Mouse (Mus musculus) urinary bladder, postnatal 4 days (tissue): Measurements from ENCODE around the gene Cpne5.
"Not testable (repeated sequence)": the region's sequence is repeated elsewhere in the genome, so short reads cannot be mapped to it uniquely, and the experiment has no call there.

Experiments
- DNase-seq, 2 experiments: peaks; one replicate each; pipeline ENCODE4 v3.0.0; 2021 to 2022; ENCODE audit warnings: low spot score in 2 of 2

Cpne5 gene

DNA sequence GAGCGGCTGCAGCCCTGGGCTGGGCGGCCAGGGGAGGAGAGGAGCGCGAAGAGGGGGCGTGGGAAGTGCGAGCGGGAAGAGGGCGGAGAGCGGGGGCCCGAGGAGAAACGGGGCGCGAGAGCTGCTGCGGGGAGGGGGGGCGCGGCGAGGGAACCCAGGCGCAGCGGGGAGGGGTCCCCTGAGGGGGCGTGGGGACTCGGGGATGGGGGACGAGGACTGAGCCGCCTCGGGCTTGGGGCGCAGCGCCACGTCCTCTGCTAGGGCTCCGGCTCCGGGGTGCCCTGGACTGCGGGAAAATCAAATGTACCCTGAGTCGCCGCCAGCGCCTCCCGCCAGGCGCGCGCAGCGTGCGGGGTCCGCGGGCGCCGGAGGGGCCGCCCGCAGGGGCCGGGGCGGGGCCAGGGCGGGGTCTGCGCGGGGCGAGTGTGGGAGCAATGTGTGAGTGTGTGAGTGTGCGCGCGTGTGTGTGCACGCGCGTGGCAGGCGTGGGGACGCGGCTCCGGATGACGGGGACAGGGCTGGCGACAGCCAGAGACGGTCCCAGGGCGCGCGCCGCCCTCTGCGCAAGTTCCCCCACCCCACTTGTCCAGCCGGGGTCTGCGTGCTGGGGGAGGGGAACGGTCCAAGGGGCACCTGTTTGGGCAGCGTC is at the start of gene Cpne5:
Cpne5 (minus strand) TSS at position 396 of the 649 bp plus-strand sequence.
- no peak for DNase-seq

DNA sequence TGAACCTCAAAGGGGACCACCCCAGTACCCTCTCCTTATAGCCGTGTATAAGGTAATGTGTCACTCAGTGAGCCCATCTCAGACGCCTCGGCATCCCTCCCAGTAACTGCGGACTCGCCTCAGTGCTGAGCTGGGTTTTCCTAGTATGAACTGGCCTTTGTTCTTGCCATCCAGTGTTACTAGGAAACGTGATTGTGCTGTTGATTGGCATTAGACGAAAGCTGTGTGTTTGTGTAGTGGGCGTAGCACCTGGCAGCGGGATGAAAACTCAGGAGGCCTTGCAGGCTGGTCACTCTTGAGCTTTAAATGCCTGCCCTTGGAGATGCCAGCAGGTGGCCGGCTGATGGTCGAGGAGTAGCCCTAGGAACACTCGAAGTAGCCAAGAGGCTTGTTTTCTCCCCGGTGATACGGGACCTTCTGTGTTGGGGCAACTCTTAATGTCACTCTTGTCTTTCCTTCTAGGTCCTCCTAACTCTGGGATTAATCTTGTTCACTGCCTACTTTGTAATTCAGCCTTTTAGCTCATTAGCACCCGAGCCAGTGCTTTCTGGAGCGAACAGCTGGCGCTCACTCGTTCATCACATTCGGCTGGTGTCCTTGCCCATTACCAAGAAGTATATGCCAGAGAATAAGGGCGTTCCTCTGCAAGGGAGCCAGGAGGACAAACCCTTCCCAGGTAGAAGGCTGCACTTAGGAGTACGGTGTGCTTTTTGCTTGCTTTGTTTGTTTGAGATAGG is 44.4 kb upstream of the Cpne5 start:
- DNase-seq: no peak

DNA sequence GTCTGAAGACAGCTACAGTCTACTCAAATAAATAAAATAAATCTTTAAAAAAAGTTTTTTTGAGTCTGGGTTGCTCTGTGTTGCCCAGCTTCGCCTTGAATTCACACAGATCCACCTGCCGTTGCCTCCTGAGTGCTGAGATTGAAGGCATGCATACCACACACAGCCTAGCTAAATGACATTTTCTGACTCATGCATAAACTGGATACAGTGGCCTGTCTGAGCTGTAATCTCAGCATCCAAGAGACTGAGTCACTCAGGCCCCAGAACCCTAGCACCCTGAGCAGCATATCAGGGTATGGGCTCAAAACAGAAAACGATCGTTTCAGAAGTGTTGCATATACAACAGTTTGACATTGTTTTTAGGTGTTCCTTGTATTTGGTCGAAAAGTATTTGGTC is 43.6 kb upstream of the Cpne5 start:
- no peak for DNase-seq

DNA sequence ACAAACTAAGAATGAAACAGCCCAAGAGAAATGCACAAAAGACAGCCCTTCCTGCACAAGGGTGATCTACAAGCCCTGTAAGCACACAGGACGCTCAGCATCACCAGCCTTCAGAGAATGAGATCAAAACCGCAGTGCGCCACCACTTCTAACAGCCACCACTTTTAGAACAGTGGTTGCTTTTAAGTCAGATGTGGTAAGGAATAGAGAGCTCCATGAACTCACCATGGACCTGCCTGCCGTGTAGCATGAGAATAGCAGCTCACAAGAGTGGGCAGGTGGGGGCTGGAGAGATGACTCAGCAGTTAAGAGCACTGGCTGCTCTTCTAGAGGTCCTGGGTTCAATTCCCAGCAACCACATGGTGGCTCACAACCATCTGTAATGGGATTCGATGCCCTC is 42.5 kb upstream of the Cpne5 start:
- DNase-seq: no peak

DNA sequence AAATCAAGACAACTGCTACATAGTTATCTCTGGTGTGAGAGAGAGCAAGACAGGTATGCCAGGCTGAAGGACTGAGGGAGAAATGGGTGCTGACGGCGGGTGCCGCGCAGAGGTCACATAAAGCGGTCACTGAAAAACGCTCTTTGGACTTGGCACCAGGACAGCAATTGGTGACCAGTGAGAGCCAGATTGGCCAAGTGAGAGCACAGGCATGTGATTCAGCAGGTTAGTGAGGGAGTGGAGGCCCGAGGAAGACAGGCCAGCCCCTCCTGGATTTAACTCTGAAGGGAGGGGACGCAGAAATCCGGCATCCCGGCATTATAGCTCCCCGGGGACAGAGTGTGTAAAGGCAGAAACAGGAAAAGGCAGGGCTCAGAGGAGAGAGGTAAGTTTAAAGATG is 35.9 kb upstream of the Cpne5 start:
- no peak for DNase-seq

DNA sequence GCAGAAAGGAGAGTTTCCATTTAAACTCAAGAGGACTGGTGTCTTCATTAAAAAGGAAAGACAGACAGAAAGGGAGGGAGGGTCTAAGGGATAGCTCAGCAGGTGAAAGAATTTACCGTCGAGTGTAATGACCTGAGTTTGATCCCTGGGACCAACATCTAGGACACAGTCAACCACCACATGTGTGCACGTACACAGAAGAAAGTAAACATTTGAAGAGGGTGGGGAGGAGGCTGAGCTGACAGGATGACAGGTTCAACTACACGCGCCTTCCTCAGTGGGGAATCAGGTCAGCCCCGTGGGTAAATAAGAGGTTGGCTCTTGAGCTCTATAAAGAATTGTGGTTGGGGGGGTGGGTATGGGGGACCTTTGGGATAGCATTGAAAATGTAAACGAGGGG is 35.2 kb upstream of the Cpne5 start:
- no peak for DNase-seq

DNA sequence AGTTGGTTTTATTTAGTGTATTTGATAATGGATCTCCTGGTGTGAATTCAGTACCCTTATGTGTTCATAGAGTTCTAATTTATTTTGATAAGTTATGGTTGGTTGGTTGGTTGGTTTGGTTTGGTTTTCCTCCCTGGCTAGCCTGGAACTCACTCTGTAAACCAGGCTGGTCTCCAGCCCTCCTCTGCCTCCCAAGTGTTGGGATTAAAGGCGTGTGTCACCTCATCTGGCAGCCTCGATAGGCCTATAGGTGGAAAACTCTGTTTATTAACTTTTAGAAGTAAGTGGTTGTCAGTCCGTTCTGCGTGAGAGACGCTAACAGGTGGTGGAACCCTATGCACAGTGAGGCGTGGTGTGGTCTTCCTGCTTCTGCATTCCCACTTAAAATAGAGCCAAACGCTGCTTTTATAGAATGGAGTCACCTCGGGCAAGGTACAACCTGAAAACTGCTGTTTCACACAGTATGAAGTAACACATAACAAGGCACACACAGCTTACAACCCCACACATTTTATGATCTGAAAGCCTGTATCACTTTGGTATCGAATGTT is 32.3 kb upstream of the Cpne5 start:
- DNase-seq: no peak

DNA sequence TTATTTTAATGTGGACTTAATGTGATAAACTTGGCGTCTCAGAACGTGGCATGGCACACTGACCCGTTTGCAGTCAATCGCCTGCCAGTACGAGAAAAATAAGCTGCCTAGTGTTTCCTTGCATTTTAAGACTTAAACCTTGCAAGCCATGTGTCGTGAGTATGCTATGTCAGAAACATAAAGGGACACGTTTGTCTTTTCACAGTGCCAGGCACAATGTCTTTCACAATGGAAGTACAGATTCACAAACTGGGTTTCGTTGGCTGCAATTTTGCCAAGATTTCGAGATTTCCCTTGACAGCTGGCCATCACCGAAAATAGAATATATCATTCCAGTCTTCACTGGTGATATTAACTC is 31.4 kb upstream of the Cpne5 start:
- DNase-seq: no peak

DNA sequence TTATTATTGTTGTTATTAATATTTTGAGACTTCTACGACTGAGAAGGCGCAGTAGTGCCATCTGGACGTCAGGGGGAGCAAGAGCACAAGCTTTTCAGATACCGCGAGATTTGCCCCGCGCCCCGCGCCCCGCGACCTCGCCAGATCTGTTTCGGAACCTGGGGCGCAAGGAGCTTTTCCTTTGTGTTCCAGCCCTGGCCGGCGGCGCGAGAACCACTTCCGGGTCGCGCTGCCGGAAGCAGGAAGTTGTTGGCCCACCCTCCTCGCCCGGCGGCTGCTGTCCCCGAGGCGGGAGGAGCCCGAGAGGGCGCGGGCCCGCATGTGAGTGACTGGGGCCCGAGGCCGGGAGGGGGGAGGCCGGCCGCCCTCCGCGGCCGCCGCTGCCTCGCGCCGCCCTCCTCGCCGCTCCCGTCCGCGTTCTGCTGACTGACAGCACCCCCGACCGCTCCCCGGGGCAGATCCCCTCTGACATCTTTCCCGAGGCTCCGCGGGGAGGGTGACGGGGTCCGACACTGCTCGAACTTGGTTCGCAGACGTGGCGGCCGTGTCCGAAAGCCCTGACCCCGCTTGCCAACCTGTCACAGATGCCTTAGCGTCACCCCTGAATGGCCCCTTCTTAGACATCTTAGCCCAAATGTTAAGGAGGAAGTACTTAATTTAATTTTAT is 30.8 kb upstream of the Cpne5 start, which contains the start of gene BC004004:
BC004004 (plus strand) TSS at position 107 of the 667 bp plus-strand sequence.
- peak; percentile 95 to 96 for DNase-seq

DNA sequence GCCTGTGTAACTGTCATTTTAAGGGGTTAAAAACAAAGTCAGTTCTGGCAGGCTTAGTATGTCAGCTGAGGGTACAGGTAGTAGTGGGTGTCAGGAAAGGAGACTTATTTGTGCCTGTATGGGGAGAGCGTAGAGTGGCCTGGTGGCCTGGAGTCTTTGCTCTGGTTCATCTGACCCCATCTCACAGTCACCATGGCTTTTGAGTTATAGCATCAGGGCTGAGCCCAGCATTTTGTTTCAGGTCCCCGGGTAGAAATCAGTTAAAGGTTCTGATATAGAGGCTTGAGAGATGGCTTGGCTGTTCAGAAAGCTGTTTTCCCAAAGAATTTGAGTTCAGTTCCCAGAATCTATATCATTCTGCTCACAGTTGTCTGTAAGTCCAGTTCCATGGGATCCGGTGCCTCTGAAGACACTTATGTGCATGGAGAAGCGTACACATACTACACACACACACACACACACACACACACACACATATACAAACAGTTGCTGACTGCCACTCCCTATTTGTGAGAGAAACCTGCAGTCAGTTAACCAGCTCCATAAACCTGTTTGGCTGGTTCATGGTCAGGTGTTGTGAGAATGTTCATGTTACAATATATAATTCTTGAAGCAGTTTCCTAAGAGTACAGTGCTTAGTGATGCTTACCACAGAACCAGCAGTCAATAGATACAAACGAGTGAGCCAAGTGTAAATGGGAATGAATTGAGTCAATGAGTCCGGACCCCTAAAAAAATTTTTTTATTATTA is 30.1 kb upstream of the Cpne5 start:
- no peak for DNase-seq

DNA sequence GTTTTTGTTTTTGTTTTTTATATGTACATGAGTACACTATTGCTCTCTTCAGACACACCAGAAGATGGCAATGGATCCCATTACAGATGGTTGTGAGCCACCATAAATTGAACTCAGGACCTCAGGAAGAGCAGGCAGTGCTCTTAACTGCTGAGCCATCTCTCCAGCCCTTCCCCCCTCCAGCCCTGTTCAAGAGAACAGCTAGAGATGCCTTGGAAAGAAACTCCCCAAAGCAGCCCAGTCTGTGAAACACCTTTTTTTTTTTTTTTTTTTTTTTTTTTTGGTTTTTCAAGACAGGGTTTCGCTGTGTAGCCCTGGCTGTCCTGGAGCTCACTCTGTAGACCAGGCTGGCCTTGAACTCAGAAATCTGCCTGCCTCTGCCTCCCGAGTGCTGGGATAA is 29.1 kb upstream of the Cpne5 start:
- DNase-seq: not testable (repeated sequence)

DNA sequence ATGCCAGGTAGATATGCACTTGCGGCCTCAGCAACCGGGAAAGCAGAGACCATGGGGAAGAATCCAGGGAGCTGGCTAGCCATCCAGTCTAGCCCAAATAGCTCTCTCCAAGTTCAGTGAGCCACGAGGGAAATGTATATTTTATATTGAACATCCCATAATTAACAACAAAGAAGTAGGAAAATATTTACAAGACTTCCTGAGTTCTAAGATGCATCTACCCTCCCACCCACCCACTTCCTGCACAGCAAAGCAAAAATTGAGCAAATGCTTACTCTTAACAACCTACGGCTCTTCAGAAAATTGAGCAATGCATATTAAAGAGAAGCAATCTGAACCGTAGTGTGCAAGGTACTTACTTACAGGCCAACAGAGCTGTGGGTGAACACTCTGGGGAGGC is 26.8 kb upstream of the Cpne5 start:
- DNase-seq: no peak

DNA sequence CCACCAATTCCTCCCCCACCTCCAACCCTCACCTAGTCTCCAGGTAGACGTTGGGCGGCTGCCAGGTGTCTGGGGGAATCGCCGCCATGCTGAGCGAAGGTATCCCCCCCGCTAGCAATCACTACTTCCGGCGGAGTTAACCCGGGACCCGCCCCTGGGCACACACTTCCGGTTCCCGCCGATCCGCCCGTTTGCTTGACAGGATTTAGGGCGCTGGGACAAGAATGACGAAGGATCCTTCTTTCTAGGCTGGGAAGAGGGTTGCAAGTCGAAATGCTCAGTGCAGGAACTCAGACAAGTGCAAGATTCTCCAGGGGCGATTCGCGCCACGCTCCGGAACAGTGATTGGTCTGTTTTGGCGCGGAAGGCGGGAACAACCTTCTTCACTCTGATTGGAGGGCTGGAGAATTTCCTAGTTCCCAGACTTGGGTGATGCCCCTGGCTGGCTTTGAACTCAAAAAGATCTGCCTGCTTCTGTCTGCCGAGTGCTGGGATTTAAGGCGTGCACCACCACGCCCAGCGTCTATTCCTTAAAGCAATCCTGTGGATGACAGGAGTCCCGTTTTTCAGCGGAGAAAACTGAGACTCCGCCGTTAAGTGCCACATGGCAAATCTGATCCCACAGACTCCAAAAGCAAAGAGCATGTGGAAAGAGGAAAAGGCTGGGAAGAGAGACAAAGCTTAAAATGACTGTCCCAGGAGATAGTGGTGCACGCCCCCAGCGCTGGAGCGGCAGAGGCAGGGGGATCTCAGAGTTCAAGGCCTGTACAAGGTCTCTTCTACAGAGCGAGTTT is 26.1 kb upstream of the Cpne5 start, which contains the start of gene Ppil1:
Ppil1 (minus strand) TSS at position 347 of the 794 bp plus-strand sequence.
- peak; percentile 78 to 84 for DNase-seq

DNA sequence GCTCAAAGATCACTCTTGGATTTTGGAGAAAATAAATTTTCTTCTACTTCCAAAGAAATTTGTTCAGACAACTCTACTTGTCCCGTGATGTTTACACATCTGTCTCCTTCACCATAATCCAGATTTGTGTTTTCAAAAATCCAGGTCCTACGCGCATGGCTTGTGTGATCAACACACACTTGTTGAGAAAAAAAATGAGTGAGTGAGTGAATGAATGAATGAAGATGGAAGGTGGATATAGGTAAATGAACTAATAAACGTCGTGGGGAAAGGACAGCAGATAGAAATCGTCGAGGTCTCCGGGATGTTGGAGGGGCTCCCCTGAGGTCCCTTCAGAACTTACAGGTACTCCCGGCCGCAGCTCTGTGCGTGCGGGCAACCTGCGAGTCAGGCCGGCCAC is 25.4 kb upstream of the Cpne5 start:
- DNase-seq: no peak

DNA sequence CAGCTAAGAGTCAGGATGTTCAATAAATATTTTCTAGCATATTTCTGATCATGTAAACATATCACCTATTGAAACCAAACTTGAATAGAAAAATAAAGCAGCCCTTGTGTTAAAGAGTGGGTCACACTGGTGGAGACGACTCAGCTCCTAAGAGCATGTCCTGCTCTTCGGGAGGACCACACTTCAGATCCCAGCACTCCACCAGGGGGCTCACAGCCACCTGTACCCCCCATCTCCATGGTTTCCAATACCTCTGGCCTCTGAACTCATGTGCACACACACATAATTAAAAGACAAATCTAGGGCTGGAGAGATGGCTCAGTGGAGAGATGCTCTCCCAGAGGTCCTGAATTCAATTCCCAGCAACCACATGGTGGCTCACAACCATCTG is 24.3 kb upstream of the Cpne5 start:
- no peak for DNase-seq

DNA sequence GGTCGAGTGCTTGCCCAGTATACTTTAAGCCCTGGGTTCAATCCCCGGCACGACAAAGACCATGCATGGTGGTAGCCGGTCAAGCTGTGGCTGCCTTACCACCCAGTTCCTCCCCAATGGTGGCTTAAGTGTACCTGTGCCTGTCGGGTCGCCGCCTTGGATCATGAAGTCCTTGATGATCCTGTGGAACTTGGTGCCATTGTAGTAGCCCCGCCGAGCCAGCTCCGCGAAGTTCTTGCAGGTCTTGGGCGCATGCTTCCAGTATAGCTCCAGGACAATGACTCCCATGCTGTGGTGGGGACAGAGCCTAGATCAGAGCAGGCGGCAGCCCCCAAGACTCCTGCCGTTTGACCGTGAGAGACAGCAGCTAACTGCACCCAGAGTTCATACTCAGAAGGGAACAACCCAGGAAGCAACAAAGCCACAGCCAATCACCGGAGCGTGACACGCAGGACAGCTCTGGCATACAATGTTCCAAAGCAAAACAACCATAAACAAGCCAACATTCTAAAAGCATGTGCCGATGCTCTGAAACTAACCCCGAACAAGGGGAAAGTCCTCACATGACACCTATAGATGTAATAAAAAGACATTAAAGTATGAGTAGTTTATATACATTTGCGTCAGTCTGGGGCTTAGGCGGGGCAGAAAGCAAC is 23.8 kb upstream of the Cpne5 start:
- DNase-seq: no peak

DNA sequence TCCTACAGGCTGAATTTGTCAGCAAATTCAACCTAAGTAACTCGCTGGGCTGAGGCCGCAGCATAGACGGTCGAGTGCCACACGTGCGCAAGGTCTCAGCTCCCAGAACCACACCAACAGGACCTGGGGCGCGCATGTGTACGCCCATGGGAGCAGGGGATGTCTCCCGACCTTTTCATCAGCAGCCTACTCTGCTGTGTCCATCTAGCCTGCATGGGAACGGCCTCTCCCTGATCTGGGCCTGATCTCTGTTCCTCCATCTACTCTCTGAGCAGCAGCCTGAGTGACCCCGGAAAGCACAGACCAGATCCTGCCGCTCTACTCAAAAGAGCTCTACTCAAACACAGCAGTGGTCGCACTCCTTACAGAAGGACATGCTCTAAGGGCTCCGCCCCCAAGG is 22.5 kb upstream of the Cpne5 start:
- no peak for DNase-seq

DNA sequence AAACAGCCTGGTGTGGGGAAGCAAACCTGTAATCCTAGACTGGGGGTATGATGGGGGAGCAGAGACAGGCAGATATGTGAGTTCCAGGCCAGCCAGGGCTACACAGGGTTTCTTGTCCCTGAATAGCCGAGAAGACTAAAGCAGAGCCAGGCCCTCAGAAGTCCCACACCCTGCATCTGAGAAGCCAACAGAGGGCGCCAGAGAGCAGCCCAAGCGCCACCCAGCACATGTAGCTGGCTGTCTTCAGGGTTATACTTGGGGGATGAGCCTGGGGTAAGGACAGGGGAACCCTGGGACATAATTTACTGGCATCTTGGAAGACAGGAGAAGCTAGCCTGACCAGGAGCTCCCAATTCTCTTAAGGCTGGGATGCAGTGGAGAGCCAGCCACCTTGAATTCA is 21.5 kb upstream of the Cpne5 start:
- DNase-seq: peak; percentile 57 to 79

DNA sequence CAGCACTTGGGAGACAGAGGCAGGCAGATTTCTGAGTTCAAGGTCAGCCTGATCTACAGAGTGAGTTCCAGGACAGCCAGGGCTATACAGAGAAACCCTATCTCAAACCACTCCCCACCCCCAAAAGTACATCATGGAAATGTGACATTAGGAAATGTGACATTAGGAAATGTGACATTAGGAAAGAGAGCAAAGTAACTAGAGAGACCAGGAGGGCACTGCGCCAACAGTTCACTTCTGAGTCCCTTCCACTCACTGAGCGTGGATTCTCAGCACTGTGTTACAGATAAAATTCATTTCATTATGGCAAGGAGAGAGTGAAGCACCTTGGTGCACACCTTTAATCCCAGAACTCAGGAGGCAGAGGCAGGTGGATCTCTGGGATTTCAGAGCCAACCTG is 21.0 kb upstream of the Cpne5 start:
- no peak for DNase-seq

DNA sequence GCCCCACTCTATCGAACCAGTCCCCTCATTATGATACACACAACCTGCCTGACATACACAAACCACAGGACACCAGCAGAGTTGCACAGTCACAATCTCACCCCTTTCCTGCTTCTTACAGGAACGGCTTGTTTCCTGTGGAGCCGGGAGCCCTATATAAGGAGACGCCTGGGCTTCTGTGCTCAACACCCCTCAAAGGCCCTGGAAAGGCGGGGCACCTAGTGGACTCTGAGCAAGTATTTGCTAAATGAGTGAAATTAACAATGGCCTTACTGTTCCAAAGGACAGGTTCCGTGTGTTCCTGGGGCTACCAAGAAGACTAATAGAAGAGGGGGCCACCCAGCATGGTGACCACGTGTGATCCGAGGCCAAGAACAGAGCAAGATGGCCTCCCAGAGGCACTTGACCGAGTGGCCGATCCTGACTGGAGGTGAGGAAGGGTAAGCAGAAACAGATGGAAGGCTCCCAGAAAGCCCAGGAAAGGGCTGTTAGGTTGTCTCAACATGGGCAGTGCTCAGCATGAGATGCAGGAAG is 20.1 kb upstream of the Cpne5 start:
- DNase-seq: no peak
